Mouse (Mus musculus) CD4-positive, CD25-positive, alpha-beta regulatory T cell, adult 2 months (primary cell): ENCODE results near the gene Vav3.

Experiments used
- DNase-seq: peaks from one replicate; pipeline ENCODE4 v3.0.0-alpha.2; 2012; ENCODE audit warnings: low read depth, low spot score

The Vav3 gene

DNA sequence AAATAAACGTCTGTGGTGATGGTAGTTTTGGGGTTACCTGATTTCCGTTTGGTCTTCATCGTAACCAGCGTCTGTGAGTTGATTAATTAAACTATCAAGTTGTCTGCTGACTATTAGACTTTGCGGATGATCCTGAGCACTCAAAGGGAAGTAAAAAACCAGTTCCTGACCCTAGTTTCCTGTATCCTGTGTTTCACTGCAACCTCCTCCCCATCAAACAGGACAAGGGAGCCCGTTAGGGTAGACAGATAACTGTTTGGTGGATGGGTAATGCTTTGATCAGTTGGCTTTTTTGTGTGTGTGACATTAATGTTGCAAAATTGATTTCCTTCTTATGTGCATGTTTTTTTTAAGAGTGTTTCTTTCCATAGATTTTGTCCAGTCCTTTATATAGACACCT lies 12.2 kb downstream of the Vav3 start:
- DNase-seq, result peak; percentile 12

DNA sequence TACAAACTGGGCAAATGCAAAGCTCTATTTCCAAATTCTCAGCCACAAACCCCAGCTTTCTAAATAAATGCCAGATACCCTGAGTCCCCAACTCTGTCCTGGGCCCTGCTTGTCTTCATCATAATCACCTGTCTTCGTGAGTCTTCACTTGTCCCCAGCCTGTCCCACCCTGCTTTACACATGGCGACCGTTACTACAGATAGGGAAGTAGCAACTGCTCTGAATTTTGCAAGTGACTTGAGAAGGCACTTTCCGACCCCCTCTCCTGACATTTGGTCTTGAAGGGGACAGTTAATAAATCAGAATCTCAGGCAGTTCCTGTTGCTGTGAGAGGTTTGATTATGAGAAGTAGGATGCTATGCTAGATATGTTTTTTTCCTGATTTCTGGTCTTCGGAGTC lies 13.4 kb downstream of the Vav3 start:
- DNase-seq, result no peak

DNA sequence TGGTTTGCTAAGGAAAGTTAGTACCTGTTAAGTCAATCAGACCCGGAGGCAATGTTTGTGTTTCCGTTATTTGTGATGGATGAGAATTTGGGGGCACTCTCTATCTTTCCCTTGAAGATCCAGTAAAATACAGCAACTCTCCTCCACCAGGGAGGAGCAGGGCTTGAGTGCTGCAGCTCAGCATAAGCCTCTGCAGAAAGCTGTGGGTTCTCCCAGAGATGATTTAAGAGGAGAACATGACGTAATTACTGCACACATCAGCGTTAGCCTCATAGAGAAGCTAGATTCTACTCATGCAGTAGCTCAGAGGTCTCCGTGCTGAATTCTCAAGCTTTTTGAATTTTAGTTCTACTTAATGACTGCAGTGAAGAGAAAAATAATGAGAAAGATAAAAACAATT lies 14.7 kb downstream of the Vav3 start:
- no peak for DNase-seq

DNA sequence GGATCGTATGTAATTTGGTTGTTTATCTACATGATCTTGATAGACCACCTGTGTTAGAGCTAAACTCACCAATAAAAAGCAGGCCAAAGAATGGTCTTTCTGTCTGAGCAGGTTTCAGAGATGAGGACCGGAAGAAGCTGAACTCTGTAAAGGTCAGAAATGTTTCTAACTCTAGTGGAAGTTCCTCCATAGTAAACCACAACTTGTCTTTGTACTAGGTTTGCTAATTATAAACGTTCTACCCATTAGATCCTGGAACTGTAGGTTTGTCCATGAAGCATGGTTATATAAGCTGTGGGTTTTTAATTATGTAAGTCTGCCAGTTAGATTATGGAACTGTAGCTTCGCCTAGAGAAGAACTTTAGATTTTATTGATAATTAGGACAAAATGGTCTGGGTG lies 20.3 kb downstream of the Vav3 start:
- peak; percentile 23 for DNase-seq

DNA sequence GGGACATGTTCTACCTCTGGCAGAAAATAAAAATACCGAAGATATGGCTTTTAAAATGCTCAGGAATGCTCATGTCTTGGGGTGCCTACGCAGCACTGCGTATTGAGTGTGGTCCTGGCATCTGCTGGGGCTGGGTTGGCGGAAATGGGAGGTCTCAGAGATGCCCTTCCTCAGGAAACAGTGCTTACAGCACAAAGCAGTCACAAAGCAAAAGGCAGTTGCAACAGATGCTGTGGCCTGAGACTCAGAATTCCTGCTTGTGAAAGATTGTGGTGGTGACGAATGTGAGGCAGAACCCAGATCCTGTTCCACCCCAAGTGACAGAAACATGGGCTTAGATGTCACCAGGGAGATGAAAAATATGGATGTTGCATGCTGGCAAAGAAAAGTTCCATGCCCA lies 21.4 kb downstream of the Vav3 start:
- DNase-seq, result peak; percentile 39

DNA sequence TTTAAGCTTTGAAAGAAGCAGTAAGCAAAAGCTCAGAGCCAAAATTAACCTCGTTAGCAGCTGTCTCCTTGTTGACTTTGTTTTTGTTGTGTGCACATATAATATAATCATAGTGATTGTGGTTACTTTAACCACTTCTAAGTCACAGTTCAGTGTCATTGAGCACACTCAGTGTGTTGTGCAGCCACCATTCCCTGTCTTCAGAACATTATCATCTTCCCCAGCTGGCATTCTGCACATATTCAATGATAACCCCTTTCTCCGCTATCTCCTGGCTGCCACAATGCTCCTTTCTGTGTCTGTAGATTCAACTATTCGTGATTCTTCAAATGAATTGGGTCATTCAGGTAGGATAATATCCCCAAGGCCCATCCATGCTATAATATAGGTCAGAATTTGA lies 21.9 kb downstream of the Vav3 start:
- no peak for DNase-seq

DNA sequence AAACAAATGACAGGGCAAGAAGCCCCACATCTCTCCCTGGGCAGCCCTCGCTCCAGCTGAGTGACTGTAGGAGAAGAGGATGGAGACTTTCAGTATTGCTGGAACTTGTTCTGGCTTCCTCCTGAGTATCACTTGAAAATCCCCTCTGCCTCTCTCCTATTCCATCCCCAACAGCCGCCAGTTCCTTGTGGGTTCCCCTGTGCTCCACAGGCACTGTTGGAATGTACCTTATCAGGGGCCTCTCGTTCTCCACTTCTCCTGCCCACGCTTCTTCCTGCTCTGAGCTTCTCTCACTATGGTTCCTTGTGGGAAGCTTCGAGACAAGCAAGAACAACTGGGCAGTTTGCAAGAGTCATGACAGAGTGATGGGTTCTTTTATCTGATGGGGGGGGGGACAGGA lies 23.1 kb downstream of the Vav3 start:
- DNase-seq, result no peak

DNA sequence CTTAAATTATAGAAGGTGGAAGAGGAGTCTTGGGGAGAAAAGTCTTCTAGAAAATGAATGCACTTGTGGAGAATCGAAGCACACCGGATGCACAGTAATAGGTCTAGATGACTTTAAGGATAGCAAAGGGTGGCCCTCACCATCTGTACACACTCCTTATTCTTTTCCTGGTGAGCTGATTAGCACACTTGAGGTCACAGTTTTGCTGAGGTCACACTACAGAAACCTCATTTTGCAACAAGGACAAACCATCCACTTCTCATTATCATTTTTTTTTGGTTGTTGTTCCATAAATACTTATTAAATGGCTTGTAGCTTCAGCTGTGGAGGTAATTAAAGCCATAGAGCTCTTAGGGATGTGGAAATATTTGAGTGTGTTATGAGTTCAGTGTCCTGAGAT lies 25.4 kb downstream of the Vav3 start:
- no peak for DNase-seq

DNA sequence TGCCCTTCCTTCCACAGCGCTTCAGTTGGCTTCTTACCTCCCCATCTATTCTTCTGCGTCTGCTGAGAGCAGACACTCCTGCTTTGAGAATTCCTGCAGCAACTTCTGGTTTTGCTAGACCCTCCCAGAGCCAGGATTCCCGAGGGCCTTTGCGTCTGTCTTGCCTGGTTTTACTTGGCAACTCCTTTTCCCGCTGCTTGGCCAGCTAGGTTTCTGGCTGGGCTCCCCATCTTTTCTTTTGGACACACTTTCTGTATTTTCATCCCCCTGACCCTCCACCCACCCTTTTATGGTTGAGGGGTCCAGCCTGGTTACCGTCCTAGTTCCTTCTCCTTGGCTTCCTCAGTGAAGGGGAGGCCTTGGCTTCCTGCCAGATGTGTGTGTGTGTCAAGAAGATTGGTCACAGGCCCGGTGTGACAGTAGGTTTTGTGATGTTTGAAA lies 26.0 kb downstream of the Vav3 start:
- no peak for DNase-seq

DNA sequence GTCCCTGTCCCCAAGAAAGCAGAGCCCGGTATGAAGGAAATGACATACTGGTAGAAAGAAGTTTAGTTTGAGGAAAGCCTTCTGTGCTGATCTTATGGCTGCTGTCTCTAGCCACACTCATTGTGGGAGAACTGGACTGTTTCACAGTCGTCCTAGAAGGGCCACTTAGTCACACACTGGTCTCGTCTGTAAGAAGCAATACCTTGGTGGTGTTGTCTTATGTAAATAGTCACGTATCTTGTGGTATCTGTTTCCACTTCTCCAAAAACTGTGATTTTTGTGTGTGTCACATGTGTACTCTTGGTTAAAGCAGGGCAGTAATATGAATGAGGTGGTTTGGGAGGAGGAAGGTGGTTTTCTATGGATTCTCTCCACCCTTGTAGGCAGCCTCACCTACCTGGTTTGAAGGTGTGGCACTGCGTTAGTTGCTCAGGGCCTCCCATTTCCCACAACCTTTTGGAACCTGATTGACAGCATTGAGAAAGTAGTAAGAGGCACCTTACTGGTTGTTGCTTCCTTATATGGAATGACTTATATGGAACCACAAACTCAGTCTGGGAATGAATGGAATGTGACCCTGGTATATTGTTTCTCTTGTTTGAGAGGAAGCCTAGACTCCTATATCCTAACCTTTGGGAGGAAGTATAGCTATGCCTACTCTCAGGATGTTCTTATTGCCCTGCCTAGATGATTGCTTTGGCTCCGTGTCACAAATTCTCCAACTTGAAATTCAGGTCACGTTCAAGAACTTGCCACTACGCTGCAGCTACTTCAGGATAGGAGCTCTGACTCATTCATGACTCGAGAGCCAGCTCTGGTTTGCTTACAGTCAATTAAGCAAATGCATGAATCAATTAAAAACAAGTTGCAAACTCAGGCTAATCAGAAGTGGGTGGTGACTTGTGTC lies 28.2 kb downstream of the Vav3 start:
- no peak for DNase-seq

DNA sequence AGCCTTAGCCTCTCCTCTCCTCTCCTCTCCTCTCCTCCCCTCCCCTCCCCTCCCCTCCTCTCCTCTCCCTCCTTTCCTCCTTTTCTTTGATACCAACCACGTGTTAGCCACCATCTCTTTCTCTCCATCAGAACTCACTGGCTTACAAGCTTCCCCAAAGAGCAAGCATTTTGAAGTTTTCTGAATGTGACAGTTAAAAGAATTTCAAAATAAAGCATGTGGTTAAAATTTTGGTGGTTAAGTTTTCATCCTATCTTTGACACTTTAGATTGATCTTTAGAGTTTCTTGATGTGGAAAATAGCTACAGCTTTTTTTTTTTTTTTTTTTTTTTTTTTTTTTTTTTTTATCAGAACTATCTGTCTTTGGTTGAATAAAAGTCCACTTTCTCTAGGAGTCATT lies 31.1 kb downstream of the Vav3 start:
- peak; percentile 26 for DNase-seq

DNA sequence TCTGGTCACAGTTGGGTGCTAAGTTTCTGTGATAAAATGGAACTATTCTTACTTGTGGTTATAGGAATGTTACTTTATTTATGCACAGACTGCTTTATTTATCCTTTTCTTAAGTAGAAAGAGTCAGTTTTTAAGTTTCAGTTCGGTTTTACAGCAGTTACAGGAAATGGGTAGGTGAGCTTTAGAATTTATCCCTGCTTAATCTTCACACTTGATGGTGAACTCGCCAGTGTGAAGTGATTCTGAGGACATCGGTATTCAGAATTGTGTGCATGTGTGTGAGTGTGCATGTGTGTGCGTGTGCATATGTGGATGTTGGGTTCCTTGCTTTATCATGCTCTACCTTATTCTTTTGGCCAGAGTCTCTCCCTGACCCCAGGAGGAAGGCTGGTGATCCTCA lies 32.2 kb downstream of the Vav3 start:
- DNase-seq, result peak; percentile 33

DNA sequence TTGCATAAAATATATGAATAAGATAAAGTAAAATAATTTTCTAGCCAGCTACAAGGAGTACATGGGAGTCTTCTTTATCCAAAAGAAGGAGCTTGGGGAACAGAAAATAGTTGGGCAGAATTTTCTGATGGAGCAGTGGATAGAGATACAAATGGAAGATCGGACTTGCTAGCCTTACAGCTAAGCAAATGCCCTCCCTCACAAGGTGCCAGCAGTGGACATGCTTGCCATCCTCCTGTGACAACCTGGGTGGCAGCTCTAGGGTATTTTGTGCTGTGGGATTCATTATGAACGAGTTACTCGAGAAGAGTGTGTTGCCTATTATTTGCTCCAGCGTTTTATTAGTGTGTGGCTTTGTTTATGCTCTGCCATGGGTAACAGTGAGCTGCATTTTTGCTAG lies 37.8 kb downstream of the Vav3 start:
- no peak for DNase-seq

DNA sequence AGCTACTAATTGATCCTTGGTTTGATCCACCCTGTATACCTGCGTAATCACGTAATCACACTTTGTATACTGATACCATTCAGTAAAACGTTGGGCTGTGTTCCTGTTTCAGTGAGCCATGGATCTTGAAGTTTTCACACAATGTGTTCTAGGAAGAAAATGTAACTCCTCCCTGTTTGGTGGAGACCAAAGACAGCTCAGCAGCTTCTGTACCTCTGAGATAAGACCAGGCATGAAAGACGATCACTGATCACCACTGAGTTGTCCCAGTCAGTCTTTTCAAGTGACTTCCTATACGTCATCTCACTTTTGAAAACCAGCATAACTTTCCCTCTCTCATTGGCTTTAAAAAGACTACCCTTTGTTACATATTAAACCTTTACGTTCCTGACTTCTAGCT lies 38.2 kb downstream of the Vav3 start:
- DNase-seq, result no peak

DNA sequence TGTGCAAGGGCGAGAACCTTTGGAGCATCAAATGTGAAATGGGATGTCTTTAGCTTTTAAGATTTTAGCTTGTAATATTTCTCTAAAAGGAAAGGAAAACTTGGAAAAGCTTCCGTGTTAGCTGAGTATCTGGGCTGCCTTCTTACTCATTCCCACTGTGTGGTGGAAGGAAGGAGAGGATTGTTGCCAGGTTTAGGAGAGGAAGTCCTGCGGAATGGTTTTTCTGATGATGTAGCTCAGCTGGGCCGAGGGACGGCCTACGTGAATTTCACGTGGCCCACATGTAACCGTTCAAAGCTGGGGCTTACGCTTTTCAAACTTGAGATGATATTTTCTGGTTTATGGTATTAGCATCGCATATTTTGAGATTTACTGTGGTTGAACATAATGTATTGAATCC lies 48.3 kb downstream of the Vav3 start:
- no peak for DNase-seq

DNA sequence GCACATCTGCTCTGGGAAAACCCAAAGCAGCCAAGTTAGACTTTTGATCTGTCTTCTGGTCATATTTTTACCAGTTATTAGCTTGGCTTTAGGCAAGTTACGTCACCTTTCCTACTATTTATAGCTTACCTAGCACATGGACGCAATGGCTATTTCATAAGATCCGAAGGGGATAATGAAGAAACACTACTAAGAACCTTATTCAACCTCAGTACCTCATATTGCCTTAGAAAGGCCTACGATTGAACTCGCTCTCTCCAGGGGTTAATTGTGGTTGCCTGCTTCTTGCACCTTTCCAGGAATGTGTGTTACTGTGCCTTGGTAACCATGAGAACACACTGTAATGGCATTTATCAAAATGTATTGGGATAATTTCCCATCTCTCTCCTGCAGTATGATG lies 61.1 kb downstream of the Vav3 start:
- no peak for DNase-seq

DNA sequence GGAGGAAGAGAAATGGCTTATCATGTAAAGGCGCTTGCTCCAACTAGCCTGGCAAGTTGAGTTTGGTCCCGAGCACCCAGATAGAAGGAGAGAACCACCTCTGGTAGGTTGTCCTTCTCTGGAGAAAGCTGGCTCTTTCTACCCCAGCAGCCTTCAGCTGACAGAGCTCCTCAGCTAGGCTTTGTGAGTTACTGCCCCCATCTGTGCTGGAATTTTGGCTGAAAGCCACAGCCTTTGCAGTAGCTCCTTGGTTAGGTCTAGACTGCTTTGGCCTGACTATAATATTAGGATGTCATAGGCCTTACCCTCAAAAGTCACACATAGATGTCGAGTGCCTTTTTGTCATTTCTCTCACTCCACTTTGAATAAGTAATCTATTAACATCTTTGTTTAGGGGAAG lies 70.8 kb downstream of the Vav3 start:
- no peak for DNase-seq

DNA sequence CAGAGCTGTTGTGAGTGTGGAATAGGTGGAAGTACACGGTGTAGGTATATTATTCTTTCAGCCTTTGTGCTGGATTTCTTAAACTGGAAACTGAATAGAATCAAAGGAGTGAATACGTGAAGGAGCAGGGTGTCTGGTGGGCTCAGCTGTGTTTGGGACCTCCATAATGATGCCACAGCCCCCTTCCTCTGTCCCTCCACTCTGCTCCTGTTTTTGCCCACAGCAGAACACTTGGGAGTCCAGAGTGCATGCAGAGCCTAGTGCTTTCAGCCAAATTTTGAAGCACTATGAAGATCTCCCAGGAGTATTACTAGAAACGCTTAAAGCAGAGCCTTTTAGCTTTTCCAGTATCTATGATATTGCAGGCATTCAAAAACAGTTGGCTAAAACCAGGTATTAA lies 80.0 kb downstream of the Vav3 start:
- DNase-seq, result no peak

DNA sequence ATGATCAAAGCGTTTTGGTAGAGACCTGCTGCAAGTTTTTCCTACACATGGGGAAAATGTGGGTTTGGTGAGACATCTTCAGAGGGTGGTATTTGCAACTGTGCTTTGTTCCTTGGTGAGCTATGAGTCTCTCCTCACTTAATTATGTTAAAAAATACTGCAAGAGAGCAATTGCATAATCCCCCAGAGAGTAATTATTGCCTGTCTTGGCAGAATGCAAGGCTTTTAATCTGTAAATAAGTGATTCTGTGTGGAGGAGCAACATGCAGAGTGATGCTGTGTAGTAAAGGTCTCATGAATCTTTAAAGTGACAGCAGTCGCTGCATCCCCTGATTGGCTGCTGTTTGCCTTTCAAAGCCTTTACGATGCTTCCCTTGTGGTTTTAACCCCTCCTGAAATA lies 80.6 kb downstream of the Vav3 start:
- peak; percentile 31 for DNase-seq

DNA sequence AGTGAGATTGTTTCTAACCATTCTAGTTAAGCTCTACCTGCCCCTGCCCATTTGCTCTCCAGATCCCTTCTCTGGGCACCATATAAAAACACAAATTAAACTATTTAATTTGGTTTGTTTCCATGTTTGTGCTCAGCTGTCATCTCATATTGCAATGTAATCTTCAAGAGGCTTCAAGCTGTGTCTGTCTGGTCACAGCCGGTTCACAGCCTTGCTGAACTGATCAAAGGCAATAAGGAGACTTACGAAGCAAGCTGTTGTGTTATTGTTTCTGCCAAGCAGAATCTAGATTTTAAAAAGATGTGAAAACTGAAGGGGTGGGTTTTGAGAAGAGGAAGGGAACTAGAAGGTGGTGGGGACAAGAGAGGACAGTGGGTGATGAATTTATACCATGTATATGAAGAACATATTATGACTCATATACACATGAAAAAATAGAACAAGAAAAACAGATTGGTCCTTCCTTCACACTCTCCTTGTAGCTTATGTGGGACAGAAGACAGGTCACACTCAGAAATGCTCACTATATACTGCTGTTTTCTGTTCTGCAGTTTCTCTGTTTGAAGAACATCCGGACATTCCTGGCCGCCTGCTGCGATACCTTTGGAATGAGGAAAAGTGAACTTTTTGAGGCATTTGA lies 83.1 kb downstream of the Vav3 start:
- no peak for DNase-seq

DNA sequence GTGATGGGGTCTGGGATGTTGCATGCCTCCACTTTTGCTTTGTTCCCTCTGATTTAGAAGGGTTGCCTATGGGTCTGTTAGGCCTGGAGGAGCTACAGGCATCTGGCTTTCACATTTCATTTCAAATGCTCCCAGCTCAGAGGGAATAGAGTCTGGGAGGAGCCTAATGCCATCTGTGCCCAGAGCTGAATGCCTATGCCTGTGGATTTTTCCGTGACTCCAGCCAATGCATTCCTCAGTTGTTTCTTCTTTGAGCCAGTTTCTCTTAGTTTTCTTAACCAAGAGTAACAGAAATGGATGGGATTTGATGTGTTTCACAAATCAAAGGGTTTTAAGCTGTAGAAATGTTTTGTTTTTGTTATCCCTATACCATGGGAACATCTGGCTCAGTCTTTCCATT lies 90.8 kb downstream of the Vav3 start:
- DNase-seq, result no peak

DNA sequence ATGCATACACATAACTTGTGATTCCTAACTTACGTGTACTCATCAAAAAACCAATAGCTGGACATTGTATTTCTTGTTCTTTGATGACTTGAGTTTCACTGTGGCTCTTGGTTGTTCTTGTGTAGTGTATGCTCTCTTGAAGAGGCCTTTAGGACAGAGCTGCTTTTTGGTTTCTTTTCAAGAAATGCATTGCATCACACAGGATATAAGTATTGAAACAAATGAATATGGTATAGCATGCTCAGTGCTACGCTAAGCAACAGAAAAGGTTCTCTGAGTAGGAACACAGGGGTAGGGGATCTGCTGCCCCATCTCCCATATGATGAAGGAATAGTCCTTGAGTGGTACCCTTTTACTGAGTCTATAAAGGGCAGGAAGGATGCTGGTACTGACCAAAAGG lies 98.1 kb downstream of the Vav3 start:
- no peak for DNase-seq

DNA sequence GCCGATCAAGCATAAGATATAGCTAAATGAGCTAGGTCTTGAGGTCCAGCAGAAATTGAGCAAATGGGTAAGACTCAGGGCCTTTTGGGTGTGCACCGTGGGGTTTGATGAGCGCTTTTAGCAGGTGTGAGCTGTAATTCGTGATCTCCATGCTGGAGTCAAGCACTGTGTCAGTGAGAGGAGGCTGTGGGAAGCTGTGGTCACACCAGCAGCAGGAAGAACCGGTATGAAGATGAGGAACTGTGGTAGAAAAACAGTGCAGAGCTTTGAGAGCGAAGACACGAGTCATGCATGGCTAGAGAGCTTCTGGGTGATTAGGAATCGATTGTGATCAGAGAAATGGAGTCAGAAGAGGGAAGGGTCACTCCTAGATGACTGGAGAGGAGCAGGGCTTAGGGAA lies 98.8 kb downstream of the Vav3 start:
- no peak for DNase-seq
